Mouse (Mus musculus) leukemia stem cell, adult 10-12 weeks (primary cell): ENCODE data around the gene Dmxl2. TPM values are rescaled to one million over a fixed set of nuclear protein-coding genes. Genes with fewer than 3 reads are reported as not detected.

Experiments
- polyA plus RNA-seq: library from polyadenylated mRNA; stranded (reverse); fragments of >175 nt; gene quantifications from 2 replicates; pipeline ENCODE4 v1.2.3, GENCODE M21; 2012; ENCODE audit warnings: low replicate concordance

Gene Dmxl2
- polyA plus RNA-seq = 0.26 and 0.79 TPM in 2 replicates

GRCm38 (mm10) chr9:54501453-54502110 is at the start of gene Dmxl2:
Dmxl2 (minus strand) TSS chr9:54501626.

GRCm38 (mm10) chr9:54538684-54539083 is 37.3 kb upstream of the Dmxl2 start, which contains the start of gene Sh2d7:
Sh2d7 (plus strand) TSS chr9:54538984.

Other genes starting within 250 kb of the Dmxl2 start
- not detected in 2 replicates for gene Cyp19a1, start 233.5 kb downstream of the Dmxl2 start, polyA plus RNA-seq
- gene Gldn, start 215.1 kb downstream of the Dmxl2 start, polyA plus RNA-seq = not detected in 2 replicates
- not detected in 2 replicates for gene Sh2d7, start 37.4 kb upstream of the Dmxl2 start, polyA plus RNA-seq
- gene Cib2, start 58.6 kb upstream of the Dmxl2 start, polyA plus RNA-seq = 2.3 and 2.5 TPM in 2 replicates
- gene Idh3a, start 84.7 kb upstream of the Dmxl2 start, polyA plus RNA-seq = 5.7 and 25.3 TPM in 2 replicates
- 0.30 and 0.48 TPM in 2 replicates for gene Acsbg1, start 160.2 kb upstream of the Dmxl2 start, polyA plus RNA-seq
- 10.8 and 12.0 TPM in 2 replicates for gene Dnaja4, start 197.2 kb upstream of the Dmxl2 start, polyA plus RNA-seq
- gene Wdr61, start 232.9 kb upstream of the Dmxl2 start, polyA plus RNA-seq = 2.3 and 39.0 TPM in 2 replicates